Mouse (Mus musculus) splenic B cell, adult 2 months (primary cell): ENCODE results near the gene Sema4b.

Experiments
- DNase-seq: peaks from one replicate; pipeline ENCODE4 v3.0.0-alpha.2; 2011; ENCODE audit warnings: low read depth, low spot score
- H3K27me3 ChIP-seq: 2 replicates; pipeline ENCODE4 v1.6.1; 2012; ENCODE audit warnings: mild to moderate bottlenecking, low read length, moderate library complexity, mixed read lengths; ENCODE audit not compliant: control insufficient read depth, poor library complexity, insufficient read depth, severe bottlenecking
- H3K36me3 ChIP-seq: 2 replicates; pipeline ENCODE4 v1.6.1; 2012; ENCODE audit warnings: mild to moderate bottlenecking, low read length, moderate library complexity, mixed read lengths; ENCODE audit not compliant: control insufficient read depth, poor library complexity, insufficient read depth, severe bottlenecking

Gene Sema4b

GRCm38 (mm10) chr7:80269751-80270255 is 83.2 kb downstream of the Sema4b start:
- H3K27me3 ChIP-seq: no peaks in the 10 kb centered on the region
- H3K36me3 ChIP-seq: peaks cover 7% of the 10 kb centered on the region
- no peak for DNase-seq

GRCm38 (mm10) chr7:80273456-80273855 is 86.8 kb downstream of the Sema4b start:
- Histone ChIP-seq H3K36me3 (peaks cover 15% of the 10 kb centered on the region; the same call in 1 of the 2 replicates), H3K27me3 (no peaks in the 10 kb centered on the region)
- no peak for DNase-seq
